Mouse (Mus musculus) lung, postnatal 0 days (tissue): Measurements from ENCODE around the gene Tmem252. TPM values are rescaled to one million over a fixed set of nuclear protein-coding genes. Genes with fewer than 3 reads are reported as not detected.

Experiments used
- ATAC-seq: fragments of 200-750 bp; cut with Nextera tagmentation; 2 replicates; pipeline ENCODE4 v1.8.0; 2017; ENCODE audit warnings: moderate library complexity
- DNase-seq: peaks from one replicate; pipeline ENCODE4 v3.0.0-alpha.2; 2016; ENCODE audit warnings: low spot score
- H3K27ac ChIP-seq: fragments of 300-500 bp; sonication (generic); 2 replicates; pipeline ENCODE4 v1.5.1; 2014; ENCODE audit warnings: antibody characterized with exemption, mild to moderate bottlenecking, low read length, mixed read lengths
- H3K27me3 ChIP-seq: fragments of 300-500 bp; sonication (generic); replicated peaks from 2 replicates; pipeline ENCODE4 v1.6.1; 2014; ENCODE audit warnings: low read length, mixed read lengths; ENCODE audit not compliant: insufficient read depth
- H3K36me3 ChIP-seq: fragments of 300-500 bp; sonication (generic); 2 replicates; pipeline ENCODE4 v1.6.1; 2014; ENCODE audit warnings: low read length, mixed read lengths; ENCODE audit not compliant: insufficient read depth
- H3K4me1 ChIP-seq: fragments of 300-500 bp; sonication (generic); 2 replicates; pipeline ENCODE4 v1.6.1; 2014; ENCODE audit warnings: antibody characterized with exemption, low read depth, low read length, mixed read lengths; ENCODE audit not compliant: insufficient read depth
- H3K4me2 ChIP-seq: fragments of 300-500 bp; sonication (generic); replicated peaks from 2 replicates; pipeline ENCODE4 v1.6.1; 2014; ENCODE audit warnings: low read depth, mild to moderate bottlenecking, low read length, moderate library complexity, mixed read lengths
- H3K4me3 ChIP-seq: fragments of 300-500 bp; sonication (generic); 2 replicates; pipeline ENCODE4 v1.5.1; 2014; ENCODE audit warnings: low read depth, low read length
- H3K9ac ChIP-seq: fragments of 300-500 bp; sonication (generic); replicated peaks from 2 replicates; pipeline ENCODE4 v1.6.1; 2014; ENCODE audit warnings: low read depth, mild to moderate bottlenecking
- H3K9me3 ChIP-seq: fragments of 300-500 bp; sonication (generic); 2 replicates; pipeline ENCODE4 v1.6.1; 2016; ENCODE audit warnings: low read length, mixed read lengths
- CTCF ChIP-seq: IDR thresholded peaks from 2 replicates; pipeline ENCODE4 v1.5.1; 2016; ENCODE audit warnings: antibody characterized with exemption, mild to moderate bottlenecking
- EP300 ChIP-seq: IDR thresholded peaks from 2 replicates; pipeline ENCODE4 v1.6.1; 2016; ENCODE audit warnings: antibody characterized with exemption, mild to moderate bottlenecking, control low read depth
- WGBS: fragments of 180-500 bp; shearing (Covaris S2); extraction: QIAGEN DNeasy Blood & Tissue Kit; methylation state at CpG from one replicate; pipeline ENCODE4 v1.1.7; 2014; 5-methylcytosine and 5-hydroxymethylcytosine counted together
- polyA plus RNA-seq: library from polyadenylated mRNA; unstranded; fragments of >200 nt; fragmentation: Nextera tagmentation; extraction: Ambion mirVana; gene quantifications from 2 replicates; pipeline ENCODE4 v1.2.1, GENCODE M21; 2015

Gene Tmem252
- polyA plus RNA-seq, 1 experiment from 2014 or later, result 6.2 TPM

DNA sequence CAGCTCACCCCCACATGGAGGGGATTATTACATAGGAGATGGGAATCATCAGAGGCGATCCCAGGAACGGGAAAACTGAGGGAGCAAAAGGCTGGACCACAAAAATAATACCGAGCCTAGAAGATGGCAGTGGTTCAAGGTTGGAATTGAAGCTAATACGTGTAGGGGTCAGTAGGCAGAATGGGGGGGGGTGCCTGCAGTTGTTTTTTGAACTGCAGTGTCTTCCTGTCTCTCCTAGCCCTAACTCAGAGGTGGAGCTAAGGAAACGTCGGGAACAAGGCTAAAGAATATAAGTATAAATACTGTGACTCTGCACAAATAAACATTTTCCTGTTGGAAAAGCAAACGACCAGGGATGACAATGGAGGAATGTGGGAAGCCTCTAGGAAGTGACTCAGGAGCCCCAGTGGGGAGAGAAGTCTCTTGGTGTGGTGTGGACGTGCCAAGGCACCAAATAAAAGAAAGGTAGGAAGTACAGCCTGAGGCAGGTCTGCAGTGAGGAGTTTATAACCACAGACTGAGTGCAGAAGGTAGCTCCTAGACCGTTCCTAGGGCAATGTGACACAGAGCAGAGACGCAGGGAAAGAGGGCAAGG is 1.3 kb upstream of the Tmem252 start:
- Histone ChIP-seq H3K4me1 (0 out of 2 replicates have a peak, but pooled peaks cover 3% of the 10 kb centered on the region), H3K9me3 (no peaks in the 10 kb centered on the region), H3K27me3 (no peaks in the 10 kb centered on the region), H3K27ac (peak overlapping the region; percentile 68), H3K36me3 (no peaks in the 10 kb centered on the region), H3K9ac (no peak overlapping the region), H3K4me3 (no peak overlapping the region), H3K4me2 (0 out of 2 replicates have a peak overlapping the region, but pooled peaks have one; percentile 11)
- DNase-seq, result peak; percentile 46
- WGBS, result 36% methylated on average over 10 of the region's 10 CpGs
- no peak for TF ChIP-seq CTCF
- peak; percentile 65 for TF ChIP-seq EP300
- ATAC-seq, result peak; percentile 40

DNA sequence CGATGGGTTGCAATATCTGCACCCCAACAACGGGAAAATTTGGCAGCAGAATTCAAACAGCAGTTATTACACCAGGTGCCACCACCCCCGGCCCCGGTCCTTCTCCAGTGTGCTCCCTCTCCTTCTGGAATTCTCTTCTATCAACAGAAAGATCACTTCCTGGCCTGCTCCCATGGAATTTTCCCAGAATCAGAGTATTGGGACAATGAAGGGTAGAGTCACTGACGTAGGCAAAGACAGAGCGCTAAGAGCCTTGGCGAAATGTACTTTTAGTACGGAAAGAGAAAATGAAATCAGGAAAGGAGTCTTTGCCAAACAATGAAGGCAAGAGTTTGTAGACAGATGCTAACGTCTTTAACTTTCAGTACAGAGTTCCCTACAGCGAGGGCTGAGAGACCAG is 477 bp upstream of the Tmem252 start:
- DNase-seq, result peak; percentile 62

DNA sequence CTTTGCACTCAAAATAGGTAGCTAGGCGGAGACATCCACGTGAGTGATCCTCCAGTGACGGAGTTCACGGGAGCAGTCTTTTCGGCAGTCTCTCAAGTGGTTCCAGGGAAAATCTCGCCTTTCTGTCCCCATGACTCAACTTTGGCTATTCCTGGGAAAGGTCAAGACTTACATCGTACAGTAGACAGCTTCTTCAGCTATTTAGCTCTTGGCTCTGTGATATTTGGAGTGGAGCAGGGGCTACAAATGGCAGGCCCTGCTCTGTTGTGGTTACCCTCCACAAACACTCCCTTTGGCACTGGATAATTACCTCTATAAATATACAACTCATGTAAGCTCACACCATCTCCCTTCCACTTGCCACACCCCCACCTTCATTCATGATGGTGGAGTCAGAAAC is 2.6 kb downstream of the Tmem252 start:
- Histone ChIP-seq H3K4me1 (0 out of 2 replicates have a peak, but pooled peaks cover 3% of the 10 kb centered on the region), H3K9me3 (no peaks in the 10 kb centered on the region), H3K36me3 (no peaks in the 10 kb centered on the region), H3K4me3 (no peak overlapping the region), H3K27me3 (no peaks in the 10 kb centered on the region), H3K27ac (no peak overlapping the region), H3K4me2 (no peak overlapping the region), H3K9ac (no peak overlapping the region)
- ATAC-seq (no peak), DNase-seq (no peak)
- WGBS, result 59% methylated on average over 7 of the region's 7 CpGs
- TF ChIP-seq EP300 (no peak), CTCF (no peak)

More for the DNA sequence above, 477 bp upstream of the Tmem252 start:
- H3K9ac ChIP-seq, result no peak overlapping the region
- WGBS, result 43% methylated on average over 10 of the region's 10 CpGs
- H3K4me3 ChIP-seq, result no peak overlapping the region
- H3K4me1 ChIP-seq, result 0 out of 2 replicates have a peak, but pooled peaks cover 3% of the 10 kb centered on the region
- H3K9me3 ChIP-seq, result no peaks in the 10 kb centered on the region
- no peaks in the 10 kb centered on the region for H3K36me3 ChIP-seq
- TF ChIP-seq EP300, result peak; percentile 50; the same call in 1 of the 2 replicates
- TF ChIP-seq CTCF, result no peak
- peak overlapping the region; percentile 11; the same call in 1 of the 2 replicates for H3K4me2 ChIP-seq
- ATAC-seq, result peak; percentile 69
- H3K27me3 ChIP-seq, result no peaks in the 10 kb centered on the region
- H3K27ac ChIP-seq, result peak overlapping the region; percentile 68

DNA sequence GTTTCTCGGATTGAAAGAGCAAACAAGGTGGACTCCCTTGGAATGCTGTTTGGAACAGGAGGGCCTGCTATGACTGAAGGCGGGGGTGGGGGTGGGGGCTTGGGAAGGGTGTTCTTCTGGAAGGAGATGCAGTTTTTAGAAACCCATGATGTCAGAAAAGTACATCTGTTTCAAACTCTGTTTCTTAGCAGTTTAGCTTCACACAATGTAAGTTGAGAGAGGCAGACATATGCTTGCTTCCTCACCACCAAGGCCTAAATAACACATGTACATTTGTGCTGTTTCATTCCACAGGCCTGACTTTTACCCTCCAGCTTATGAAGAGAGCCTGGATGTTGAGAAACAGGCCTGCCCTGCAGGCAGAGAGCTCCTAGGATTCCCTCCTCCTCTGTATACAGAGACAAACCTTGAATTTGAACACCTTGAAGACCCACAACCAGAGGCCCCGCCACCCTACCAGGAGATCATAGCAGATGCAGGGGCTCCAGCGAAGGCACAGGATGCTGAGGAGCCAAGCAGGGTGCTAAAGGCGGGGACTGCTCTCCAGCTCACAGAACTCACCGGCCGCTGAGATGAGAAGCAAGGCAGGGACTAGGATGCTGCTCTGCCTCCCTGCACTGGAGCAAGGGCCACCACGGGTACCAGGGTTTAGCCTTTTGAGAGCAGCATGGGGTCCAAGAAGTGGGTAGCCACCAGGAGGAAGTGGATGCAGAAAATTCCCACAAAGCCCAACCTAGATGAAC is 3.6 kb downstream of the Tmem252 start:
- Histone ChIP-seq H3K9me3 (no peaks in the 10 kb centered on the region), H3K4me2 (no peak overlapping the region), H3K27me3 (no peaks in the 10 kb centered on the region), H3K4me1 (no peaks in the 10 kb centered on the region), H3K27ac (no peak overlapping the region), H3K4me3 (no peak overlapping the region), H3K9ac (no peak overlapping the region), H3K36me3 (no peaks in the 10 kb centered on the region)
- ATAC-seq (no peak), DNase-seq (no peak)
- no peak for TF ChIP-seq EP300
- TF ChIP-seq CTCF, result no peak
- WGBS, result 71% methylated on average over 8 of the region's 8 CpGs

DNA sequence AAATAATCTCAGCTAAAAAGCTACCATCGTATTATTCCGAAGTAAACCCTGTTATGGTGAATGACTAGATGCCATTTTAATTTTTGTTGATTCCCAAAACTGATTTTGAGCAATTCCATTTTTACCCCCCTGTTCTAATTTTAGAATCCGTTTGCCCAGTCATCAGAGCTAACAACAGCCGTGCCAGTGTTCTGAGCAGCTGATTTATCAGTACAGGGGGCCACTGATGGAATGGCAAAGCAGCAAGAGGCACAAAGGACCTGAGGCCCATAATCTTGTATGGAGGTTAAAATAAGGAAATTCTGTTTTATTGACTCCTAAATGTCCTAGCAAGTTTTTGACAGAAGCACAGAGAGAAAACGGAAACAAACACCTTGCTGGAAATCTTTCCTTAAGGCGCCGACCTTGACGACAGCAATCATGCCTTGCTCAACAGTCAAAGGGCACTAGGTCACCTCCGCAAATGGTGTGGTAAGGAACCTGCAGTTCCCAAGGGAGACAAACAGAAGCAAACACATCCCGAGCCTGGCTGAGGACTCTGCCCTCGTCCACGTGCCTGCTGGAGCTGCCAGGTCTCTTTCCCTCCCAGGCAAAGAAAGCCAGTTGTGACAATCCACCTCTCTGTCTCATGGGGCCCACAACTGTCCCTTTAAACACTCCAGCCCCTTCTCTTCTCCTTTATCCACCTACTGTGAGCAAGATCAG is 9.4 kb downstream of the Tmem252 start:
- H3K9ac ChIP-seq, result no peak overlapping the region
- TF ChIP-seq EP300, result no peak
- TF ChIP-seq CTCF, result no peak
- H3K9me3 ChIP-seq, result no peaks in the 10 kb centered on the region
- H3K27ac ChIP-seq, result no peak overlapping the region
- H3K4me2 ChIP-seq, result no peak overlapping the region
- WGBS, result 53% methylated on average over 12 of the region's 12 CpGs
- H3K36me3 ChIP-seq, result no peaks in the 10 kb centered on the region
- no peaks in the 10 kb centered on the region for H3K27me3 ChIP-seq
- no peaks in the 10 kb centered on the region for H3K4me1 ChIP-seq
- DNase-seq, result no peak
- H3K4me3 ChIP-seq, result no peak overlapping the region
- no peak for ATAC-seq

DNA sequence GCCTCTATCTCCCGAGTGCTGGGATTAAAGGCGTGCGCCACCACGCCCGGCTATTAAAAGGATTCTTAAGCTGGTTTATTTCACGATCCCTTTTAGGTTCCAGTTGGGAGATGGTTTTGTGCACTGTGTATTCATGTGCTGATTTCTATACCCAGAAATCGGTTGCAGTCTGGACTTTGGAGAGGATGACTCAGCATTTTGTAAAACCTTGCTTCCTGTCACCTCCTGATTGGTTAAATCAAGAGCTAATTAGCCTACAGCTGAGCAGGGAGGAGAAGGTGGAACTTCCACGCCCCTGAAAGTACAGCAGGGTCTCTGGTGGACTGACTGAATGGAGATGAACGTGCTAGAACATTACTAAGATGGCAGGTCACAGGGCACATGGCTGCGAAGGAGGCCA is 12.6 kb downstream of the Tmem252 start:
- Histone ChIP-seq H3K9me3 (no peaks in the 10 kb centered on the region), H3K4me1 (no peaks in the 10 kb centered on the region), H3K36me3 (no peaks in the 10 kb centered on the region), H3K4me3 (no peak overlapping the region), H3K27me3 (no peaks in the 10 kb centered on the region), H3K27ac (no peak overlapping the region), H3K4me2 (no peak overlapping the region), H3K9ac (no peak overlapping the region)
- no peak for TF ChIP-seq CTCF
- TF ChIP-seq EP300, result no peak
- no peak for ATAC-seq
- no peak for DNase-seq
- 81% methylated on average over 10 of the region's 10 CpGs for WGBS
